Mouse (Mus musculus) left cerebral cortex, adult 2 months (tissue): Measurements from ENCODE around the gene Fcer2a. TPM values are rescaled to one million over a fixed set of nuclear protein-coding genes. Genes with fewer than 3 reads are reported as not detected.
A peak's percentile ranks its signal among the peaks of the same experiment; 100 is the strongest.

Experiments used
- DNase-seq, 2 experiments: peaks; one replicate each; pipeline ENCODE4 v3.0.0; 2021 to 2022; ENCODE audit warnings: low spot score in 2 of 2, mixed read lengths in 1 of 2; ENCODE audit errors: extremely low spot score in 1 of 2
- H3K27ac ChIP-seq: fragments of 200-600 bp; 2 replicates; pipeline ENCODE4 v1.8.1; 2022
- H3K4me3 ChIP-seq: fragments of 200-600 bp; 2 replicates; pipeline ENCODE4 v1.8.1; 2022
- CTCF ChIP-seq: fragments of 200-600 bp; IDR thresholded peaks from 2 replicates; pipeline ENCODE4 v1.8.1; 2022; ENCODE audit warnings: antibody characterized with exemption, mild to moderate bottlenecking, moderate library complexity
- intact Hi-C: fragments of 180-260 bp; cut with DNase I; formaldehyde crosslinking; loops from one replicate; pipeline ENCODE4 v1.15.1; 2025
- long read RNA-seq, 2 experiments: library from polyadenylated mRNA; stranded (forward); transcript quantifications; one replicate each; pipeline ENCODE4 v2.0.0; 2021; ENCODE audit warnings: borderline mapping rate in 2 of 2
- total RNA-seq, 2 experiments: library from RNA; stranded (reverse); gene quantifications; 2 replicates each; pipeline ENCODE4 v1.2.3; 2021

The Fcer2a gene
- total RNA-seq: not detected
- long read RNA-seq, experiment 1, partial matches to known transcripts: 0 of 1 reads
- long read RNA-seq, experiment 1, other reads (novel, unspliced or antisense): 1 of 1 reads
- long read RNA-seq, experiment 2: 0 reads

GRCm38 (mm10) chr8:3694121-3694520, at the start of gene Fcer2a:
Gene Fcer2a, minus strand, starts transcription at chr8:3694175.
- Histone ChIP-seq H3K27ac (no peak within 1 kb of the TSS), H3K4me3 (no peak within 1 kb of the TSS)
- TF ChIP-seq CTCF: no peak
- no peak for DNase-seq
- intact Hi-C loops: no loop called here

GRCm38 (mm10) chr8:3736947-3737346, 43.0 kb upstream of the Fcer2a start:
- no peak overlapping the region for H3K4me3 ChIP-seq
- intact Hi-C loops: no loop called here
- no peak for TF ChIP-seq CTCF
- no peak overlapping the region for H3K27ac ChIP-seq
- no peak for DNase-seq

- intact Hi-C loops: no loop called here
- no peak for DNase-seq
- no peak for TF ChIP-seq CTCF
Observed at GRCm38 (mm10) chr8:3735599-3735998, 41.6 kb upstream of the Fcer2a start.

GRCm38 (mm10) chr8:3734084-3734483, 40.1 kb upstream of the Fcer2a start:
- H3K27ac ChIP-seq: no peak overlapping the region
- no peak for DNase-seq
- no peak for TF ChIP-seq CTCF
- no peak overlapping the region for H3K4me3 ChIP-seq
- intact Hi-C loops: no loop called here

More at GRCm38 (mm10) chr8:3735599-3735998, 41.6 kb upstream of the Fcer2a start:
- Histone ChIP-seq H3K4me3 (no peak overlapping the region), H3K27ac (peak overlapping the region; percentile 60)

GRCm38 (mm10) chr8:3721041-3721440, 27.1 kb upstream of the Fcer2a start:
- intact Hi-C loops: no loop called here
- TF ChIP-seq CTCF: no peak
- Histone ChIP-seq H3K4me3 (no peak overlapping the region), H3K27ac (no peak overlapping the region)
- no peak for DNase-seq

- Histone ChIP-seq H3K4me3 (no peak within 1 kb of the TSS), H3K27ac (no peak within 1 kb of the TSS)
- TF ChIP-seq CTCF: no peak
- intact Hi-C loops: no loop called here
- no peak for DNase-seq
Observed at GRCm38 (mm10) chr8:3720551-3720950, 26.6 kb upstream of the Fcer2a start, which contains the start of gene Clec4g. Gene Clec4g, minus strand, starts transcription at chr8:3720651.

- DNase-seq: peak; percentile 56 to 73
- intact Hi-C loops: loop anchor here (5.0 kb wide), 1 partner anchor 239 kb away; no protein-coding TSS in a partner anchor
- peak; percentile 87 for TF ChIP-seq CTCF
- no peak overlapping the region for H3K4me3 ChIP-seq
- H3K27ac ChIP-seq: no peak overlapping the region
Observed at GRCm38 (mm10) chr8:3718559-3718958, 24.6 kb upstream of the Fcer2a start.

- no peak for TF ChIP-seq CTCF
- H3K27ac ChIP-seq: no peak overlapping the region
- H3K4me3 ChIP-seq: no peak overlapping the region
- intact Hi-C loops: loop anchor here (5.0 kb wide), 1 partner anchor 240 kb away; no protein-coding TSS in a partner anchor
- DNase-seq: no peak
Observed at GRCm38 (mm10) chr8:3717321-3717954, 23.5 kb upstream of the Fcer2a start.

- H3K27ac ChIP-seq: no peak overlapping the region
- no peak overlapping the region for H3K4me3 ChIP-seq
- TF ChIP-seq CTCF: no peak
- no peak for DNase-seq
- intact Hi-C loops: no loop called here
Observed at GRCm38 (mm10) chr8:3711646-3712045, 17.7 kb upstream of the Fcer2a start.

GRCm38 (mm10) chr8:3710312-3710711, 16.3 kb upstream of the Fcer2a start:
- Histone ChIP-seq H3K4me3 (no peak overlapping the region), H3K27ac (no peak overlapping the region)
- no peak for DNase-seq
- TF ChIP-seq CTCF: no peak
- intact Hi-C loops: no loop called here

GRCm38 (mm10) chr8:3707611-3708010, 13.6 kb upstream of the Fcer2a start:
- Histone ChIP-seq H3K4me3 (no peak overlapping the region), H3K27ac (no peak overlapping the region)
- no peak for DNase-seq
- no peak for TF ChIP-seq CTCF
- intact Hi-C loops: no loop called here

- DNase-seq: peak; percentile 30
- intact Hi-C loops: no loop called here
- no peak overlapping the region for H3K4me3 ChIP-seq
- TF ChIP-seq CTCF: peak; percentile 48
- no peak overlapping the region for H3K27ac ChIP-seq
Observed at GRCm38 (mm10) chr8:3705711-3706110, 11.7 kb upstream of the Fcer2a start.

- no peak for DNase-seq
- Histone ChIP-seq H3K4me3 (no peak overlapping the region), H3K27ac (no peak overlapping the region)
- TF ChIP-seq CTCF: no peak
- intact Hi-C loops: no loop called here
Observed at GRCm38 (mm10) chr8:3701491-3701890, 7.5 kb upstream of the Fcer2a start.
